Mouse (Mus musculus): ENCODE results near the gene 1700066M21Rik. TPM values are rescaled to one million over a fixed set of nuclear protein-coding genes. Genes with fewer than 3 reads are reported as not detected.

1700066M21Rik gene
- total RNA-seq, 2 experiments from 2014 or later: 21.6 to 24.6 TPM

Other genes with a start within 250 kb of the 1700066M21Rik start
- gene Maip1, start 28.7 kb downstream of the 1700066M21Rik start, total RNA-seq (2021): 10 to 100 TPM; 10.7 to 11.5 TPM
- gene Tyw5, start 29.5 kb downstream of the 1700066M21Rik start, total RNA-seq (2021): 10 to 100 TPM; 21.4 to 26.9 TPM